Mouse (Mus musculus) heart, postnatal 0 days (tissue): ENCODE measurements around the gene Upp2.

Experiments used
- CTCF ChIP-seq: IDR thresholded peaks from 2 replicates; pipeline ENCODE4 v1.5.1; 2016; ENCODE audit warnings: antibody characterized with exemption, control low read depth, low read depth
- EP300 ChIP-seq: IDR thresholded peaks from 2 replicates; pipeline ENCODE4 v1.6.1; 2016; ENCODE audit warnings: antibody characterized with exemption, low read depth

DNA sequence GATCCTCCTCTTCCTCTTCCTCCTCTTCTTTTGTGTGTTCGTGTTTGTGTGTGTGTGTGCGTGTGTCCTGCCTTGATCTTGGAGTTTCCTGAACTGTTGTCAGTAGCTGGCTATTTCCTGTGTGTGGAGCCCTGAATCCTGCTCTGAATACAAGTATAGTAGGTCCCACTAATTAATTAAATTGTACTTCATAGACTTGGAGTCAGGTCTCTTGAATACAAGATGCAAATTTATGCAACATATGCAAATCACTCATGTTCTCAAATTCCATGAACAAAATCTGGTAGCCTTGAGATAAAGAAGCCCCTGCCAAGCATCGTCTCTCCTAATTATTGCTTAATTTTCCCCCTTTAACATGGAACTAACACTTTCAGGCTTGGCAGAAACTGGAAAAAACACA is 36.3 kb downstream of the Upp2 start:
- TF ChIP-seq CTCF (no peak), EP300 (no peak)
